Mouse (Mus musculus): ENCODE data around the gene Wdr4. TPM values are rescaled to one million over a fixed set of nuclear protein-coding genes. Genes with fewer than 3 reads are reported as not detected.

Gene Wdr4
- polyA plus RNA-seq (2012; rRNA removed), result 28.3 and 31.3 TPM in 2 replicates

GRCm38 (mm10) chr17:31519946-31520838 lies at the start of gene Wdr4, which contains the start of gene Ndufv3:
Gene Wdr4, minus strand, starts transcription at chr17:31519980.
Gene Ndufv3, plus strand, starts transcription at chr17:31520115.

GRCm38 (mm10) chr17:31564015-31564857 lies 44.5 kb upstream of the Wdr4 start, which contains the start of gene Pknox1:
Gene Pknox1, plus strand, starts transcription at chr17:31564734.

Other genes with a start within 250 kb of the Wdr4 start
- 0.47 and 0.78 TPM in 2 replicates for gene Rsph1, start 242.6 kb downstream of the Wdr4 start, polyA plus RNA-seq (2012; rRNA removed)
- gene Slc37a1, start 233.2 kb downstream of the Wdr4 start, polyA plus RNA-seq (2012; rRNA removed), result 300 and 305 TPM in 2 replicates
- 290 and 464 TPM in 2 replicates for gene Pde9a, start 133.8 kb downstream of the Wdr4 start, polyA plus RNA-seq (2012; rRNA removed)
- 171 and 172 TPM in 2 replicates for gene Ndufv3, start 135 bp upstream of the Wdr4 start, polyA plus RNA-seq (2012; rRNA removed)
- gene Pknox1, start 44.8 kb upstream of the Wdr4 start, polyA plus RNA-seq (2012; rRNA removed), result 19.6 and 22.8 TPM in 2 replicates
- 74.8 and 79.0 TPM in 2 replicates for gene Cbs, start 117.3 kb upstream of the Wdr4 start, polyA plus RNA-seq (2012; rRNA removed)
- 26.5 and 30.8 TPM in 2 replicates for gene U2af1, start 138.9 kb upstream of the Wdr4 start, polyA plus RNA-seq (2012; rRNA removed)
- gene Cryaa, start 157.8 kb upstream of the Wdr4 start, polyA plus RNA-seq (2012; rRNA removed), result not detected in 2 replicates